In genomic region chr7:72305971-72306370, GRCm38 (mm10) we compare ENCODE assay signal across 9 mouse cellular contexts. TPM values are rescaled to one million over a fixed set of nuclear protein-coding genes. Genes with fewer than 3 reads are reported as not detected.
A peak's percentile ranks its signal among the peaks of the same experiment; 100 is the strongest.
DNase-seq lines count a peak whose midpoint lies in the region; ATAC-seq and TF ChIP-seq lines count a peak whose summit lies in the region.
"Had no signal": no experiment of that assay in that cellular context is flagged by ENCODE, and none has a peak within 500 bp of the region (broad histone marks: within the 10 kb centered on the region; RNA-seq: fewer than 3 reads in every experiment).

No protein-coding gene starts in this region.

- no peaks in the 10 kb centered on the region for H3K9me3 ChIP-seq in ES-E14 (ENCODE audit: control insufficient read depth, insufficient read depth, low read depth, low read length)
- no peaks in the 10 kb centered on the region for H3K9me3 ChIP-seq in heart, embryonic 16.5 days (replicated peaks; ENCODE audit: control insufficient read depth, low read length)
- H3K9me3 ChIP-seq in limb, embryonic 10.5 days (replicated peaks): no peaks in the 10 kb centered on the region
- H3K9me3 ChIP-seq in midbrain, embryonic 13.5 days: no peaks in the 10 kb centered on the region

- peak overlapping the region; percentile 80 for H3K9ac ChIP-seq in ES-E14 (ENCODE audit: insufficient read depth, low read depth, low read length, poor library complexity, severe bottlenecking)
- H3K9ac ChIP-seq in heart, embryonic 16.5 days (ENCODE audit: low read length): peak overlapping the region; percentile 69
- peak overlapping the region; percentile 48 for H3K9ac ChIP-seq in midbrain, embryonic 13.5 days (replicated peaks)

- in situ Hi-C loops in ES-E14 (cut with MboI; ENCODE audit: low sequenced_read_pairs in 2 of 2, unreplicated experiment in 2 of 2): no loop called here

- DNase-seq in ES-E14 (ENCODE audit: low read depth, low spot score): no peak
- DNase-seq in limb, embryonic 10.5 days (ENCODE audit: low spot score): peak; percentile 33
- no peak for DNase-seq in right cerebral cortex, postnatal 36 days (ENCODE audit: low spot score in 2 of 2)
- DNase-seq in right cerebral cortex, postnatal 25 days: no peak
- DNase-seq in adrenal gland, adult 18-20 months (ENCODE audit: low spot score in 2 of 2): no peak

- under 1% methylated on average over 14 of the region's 14 CpGs for WGBS in heart, embryonic 16.5 days
- under 1% methylated on average over 14 of the region's 14 CpGs for WGBS in limb, embryonic 10.5 days
- WGBS in midbrain, embryonic 13.5 days: 2% methylated on average over 14 of the region's 14 CpGs

- peak; percentile 1 for ATAC-seq in CD4-positive, CD25-positive, alpha-beta regulatory T cell, adult 4 months
- ATAC-seq in heart, embryonic 16.5 days (replicated peaks; ENCODE audit: extremely low read depth, insufficient read depth, low FRiP score): 0 out of 2 replicates have a peak, but pooled peaks have one; percentile 42
- no peak for ATAC-seq in midbrain, embryonic 13.5 days

- H3K4me2 ChIP-seq in heart, embryonic 16.5 days (ENCODE audit: low read depth, low read length): peak overlapping the region; percentile 94
- peak overlapping the region; percentile 89 for H3K4me2 ChIP-seq in midbrain, embryonic 13.5 days (replicated peaks)

- H3K4me1 ChIP-seq in ES-E14 (ENCODE audit: control insufficient read depth in 2 of 2, insufficient read depth in 2 of 2, low read length in 2 of 2, poor library complexity in 1 of 2): peaks cover 5 to 6% of the 10 kb centered on the region in 2 experiments; a peak in 3 of 4 replicates
- H3K4me1 ChIP-seq in heart, embryonic 16.5 days (ENCODE audit: control insufficient read depth, insufficient read depth, low read length): peaks cover 2% of the 10 kb centered on the region; the same call in 1 of the 2 replicates
- peaks cover 14% of the 10 kb centered on the region for H3K4me1 ChIP-seq in limb, embryonic 10.5 days
- peaks cover 14% of the 10 kb centered on the region for H3K4me1 ChIP-seq in midbrain, embryonic 13.5 days (replicated peaks)

- H3K27ac ChIP-seq in ES-E14 (ENCODE audit: insufficient read depth, low read depth, low read length, poor library complexity, severe bottlenecking): no peak overlapping the region
- no peak overlapping the region for H3K27ac ChIP-seq in heart, embryonic 16.5 days (ENCODE audit: low read length)
- H3K27ac ChIP-seq in limb, embryonic 10.5 days: no peak overlapping the region
- no peak overlapping the region for H3K27ac ChIP-seq in midbrain, embryonic 13.5 days

- H3K4me3 ChIP-seq in ES-E14 (ENCODE audit: insufficient read depth in 1 of 2, low read depth in 1 of 2, low read length in 2 of 2, poor library complexity in 1 of 2, severe bottlenecking in 1 of 2): peak overlapping the region; percentile 69 to 70
- H3K4me3 ChIP-seq in heart, embryonic 16.5 days (ENCODE audit: low read length): peak overlapping the region; percentile 61
- peak overlapping the region; percentile 58 for H3K4me3 ChIP-seq in limb, embryonic 10.5 days
- peak overlapping the region; percentile 50 for H3K4me3 ChIP-seq in midbrain, embryonic 13.5 days (replicated peaks)
- H3K4me3 ChIP-seq: myocyte had no signal

- H3K27me3 ChIP-seq in heart, embryonic 16.5 days (ENCODE audit: control insufficient read depth, insufficient read depth, low read length): no peaks in the 10 kb centered on the region
- peaks cover 30% of the 10 kb centered on the region for H3K27me3 ChIP-seq in limb, embryonic 10.5 days (ENCODE audit: low read depth, poor library complexity, severe bottlenecking)
- H3K27me3 ChIP-seq in midbrain, embryonic 13.5 days: peaks cover 28% of the 10 kb centered on the region

- H3K36me3 ChIP-seq in ES-E14 (ENCODE audit: control insufficient read depth, insufficient read depth, low read length, poor library complexity, severe bottlenecking): no peaks in the 10 kb centered on the region
- no peaks in the 10 kb centered on the region for H3K36me3 ChIP-seq in heart, embryonic 16.5 days (ENCODE audit: control insufficient read depth, insufficient read depth)
- H3K36me3 ChIP-seq in limb, embryonic 10.5 days: no peaks in the 10 kb centered on the region
- H3K36me3 ChIP-seq in midbrain, embryonic 13.5 days: no peaks in the 10 kb centered on the region

TF ChIP-seq in ES-E14, 5 proteins besides CTCF, POLR2A, EP300 and RAD21:
- TF ChIP-seq ZC3H11A (IDR thresholded peaks at IDR 0.05; ENCODE audit: borderline replicate concordance, low read depth, low read length) (no peak), ZNF384 (IDR thresholded peaks at IDR 0.05; ENCODE audit: low read depth, low read length) (no peak), HCFC1 (IDR thresholded peaks at IDR 0.05; ENCODE audit: borderline replicate concordance, insufficient read depth, low read length) (no peak), CHD2 (IDR thresholded peaks at IDR 0.05; ENCODE audit: low read depth, low read length) (no peak), MAFK (IDR thresholded peaks at IDR 0.05; ENCODE audit: insufficient read depth, low read depth, low read length) (no peak)

RNA-seq across cellular contexts. Expression of gene Mctp2, which starts 0.4 kb away (rescaled TPM):
- polyA plus RNA-seq in CD4-positive, CD25-positive, alpha-beta regulatory T cell, adult 4 months (2017; shearing (Covaris generic)): 1 to 10 TPM; 2.1 to 2.8 TPM
- total RNA-seq in ES-E14 (2012; rRNA removed): 6.2 and 9.0 TPM in 2 replicates
- 0.63 and 0.76 TPM in 2 replicates for polyA plus RNA-seq in heart, embryonic 16.5 days (2015; fragmentation: Nextera tagmentation; extraction: Ambion mirVana)
- 0.79 and 0.93 TPM in 2 replicates for polyA plus RNA-seq in limb, embryonic 10.5 days (2016; fragmentation: Nextera tagmentation; extraction: Ambion mirVana)
- polyA plus RNA-seq in midbrain, embryonic 13.5 days (2015; fragmentation: Nextera tagmentation; extraction: Ambion mirVana): 0.23 and 0.81 TPM in 2 replicates
- total RNA-seq in adrenal gland, adult 18-20 months (2021): 1 to 10 TPM; 2.5 to 2.6 TPM
